Mouse (Mus musculus): ENCODE measurements around the gene Tmem59l. TPM values are rescaled to one million over a fixed set of nuclear protein-coding genes. Genes with fewer than 3 reads are reported as not detected.

The Tmem59l gene
- polyA plus RNA-seq, 1 experiment from 2014 or later = 78.8 TPM

- 0 out of 2 replicates have a peak, but pooled peaks cover 6% of the 10 kb centered on the region for H3K27me3 ChIP-seq
- 86% methylated on average over 4 of the region's 4 CpGs for WGBS
- H3K27ac ChIP-seq = no peak overlapping the region
- H3K36me3 ChIP-seq = no peaks in the 10 kb centered on the region
- no peak overlapping the region for H3K4me3 ChIP-seq
- H3K4me2 ChIP-seq = no peak overlapping the region
- no peaks in the 10 kb centered on the region for H3K9me3 ChIP-seq
- H3K9ac ChIP-seq = no peak overlapping the region
- peaks cover 21% of the 10 kb centered on the region for H3K4me1 ChIP-seq (replicated peaks)
- ATAC-seq (ENCODE audit: low FRiP score) = no peak
Measured at GRCm38 (mm10) chr8:70443326-70443725, 43.8 kb downstream of the Tmem59l start.

GRCm38 (mm10) chr8:70441565-70441964, 45.6 kb downstream of the Tmem59l start:
- Histone ChIP-seq H3K36me3 (no peaks in the 10 kb centered on the region), H3K27me3 (0 out of 2 replicates have a peak, but pooled peaks cover under 1% of the 10 kb centered on the region), H3K4me1 (replicated peaks) (peaks cover 33% of the 10 kb centered on the region), H3K9me3 (no peaks in the 10 kb centered on the region), H3K9ac (no peak overlapping the region), H3K27ac (no peak overlapping the region), H3K4me3 (no peak overlapping the region), H3K4me2 (no peak overlapping the region)
- ATAC-seq (ENCODE audit: low FRiP score) = no peak
- 71% methylated on average over 3 of the region's 3 CpGs for WGBS

DNA sequence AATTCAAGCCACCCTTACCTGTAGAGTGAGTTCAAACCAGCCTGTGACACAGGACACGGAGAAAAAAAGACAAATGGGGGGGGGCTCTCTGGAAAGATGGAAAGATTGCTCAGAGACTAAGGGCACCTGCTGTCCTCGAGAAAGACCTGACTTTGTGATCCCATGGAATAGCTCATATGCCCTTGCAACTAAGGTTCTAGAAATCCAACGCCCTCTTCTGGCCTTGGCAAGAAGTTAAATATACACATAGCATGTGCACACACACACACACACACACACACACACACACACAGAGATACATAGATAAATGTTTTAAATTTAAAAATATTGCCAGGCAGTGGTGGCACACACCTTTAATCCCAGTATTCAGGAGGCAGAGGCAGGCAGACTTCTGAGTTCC, 46.9 kb downstream of the Tmem59l start:
- Histone ChIP-seq H3K4me2 (peak overlapping the region; percentile 91), H3K27me3 (no peaks in the 10 kb centered on the region), H3K4me3 (peak overlapping the region; percentile 67), H3K36me3 (no peaks in the 10 kb centered on the region), H3K9ac (peak overlapping the region; percentile 75), H3K27ac (peak overlapping the region; percentile 90; the same call in 1 of the 2 replicates), H3K9me3 (no peaks in the 10 kb centered on the region), H3K4me1 (replicated peaks) (peaks cover 36% of the 10 kb centered on the region)
- 42% methylated on average over 3 of the region's 3 CpGs for WGBS
- ATAC-seq (ENCODE audit: low FRiP score) = no peak; the same call in 1 of the 2 replicates

DNA sequence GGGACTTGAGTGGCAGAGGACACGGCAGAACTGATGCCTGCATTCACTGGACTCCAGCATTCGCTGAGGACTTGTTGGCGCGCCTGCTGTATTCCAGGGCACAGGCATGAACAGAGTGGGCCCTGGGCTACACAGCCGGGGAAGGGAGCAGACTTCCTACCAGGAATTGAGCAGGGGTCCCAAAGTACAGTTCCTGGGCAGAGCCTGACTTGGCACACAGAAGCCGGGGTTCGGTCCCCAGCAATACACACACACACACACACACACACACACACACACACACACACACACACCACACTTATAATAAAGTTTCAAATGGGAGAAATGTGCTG, 47.3 kb downstream of the Tmem59l start:
- H3K4me3 ChIP-seq = peak overlapping the region; percentile 67
- WGBS = 10% methylated on average over 7 of the region's 7 CpGs
- H3K36me3 ChIP-seq = no peaks in the 10 kb centered on the region
- peak overlapping the region; percentile 90 for H3K27ac ChIP-seq
- H3K4me2 ChIP-seq = peak overlapping the region; percentile 91
- no peaks in the 10 kb centered on the region for H3K9me3 ChIP-seq
- no peak; the same call in 1 of the 2 replicates for ATAC-seq (ENCODE audit: low FRiP score)
- H3K9ac ChIP-seq = peak overlapping the region; percentile 75
- H3K27me3 ChIP-seq = no peaks in the 10 kb centered on the region
- H3K4me1 ChIP-seq (replicated peaks) = peaks cover 40% of the 10 kb centered on the region

- Histone ChIP-seq H3K9ac (peak within 1 kb of the TSS; percentile 81), H3K4me3 (peak within 1 kb of the TSS; percentile 67)
Measured at GRCm38 (mm10) chr8:70439055-70439847, 47.9 kb downstream of the Tmem59l start, which contains the start of gene Crtc1. Gene Crtc1 (minus strand): TSS chr8:70439579.

DNA sequence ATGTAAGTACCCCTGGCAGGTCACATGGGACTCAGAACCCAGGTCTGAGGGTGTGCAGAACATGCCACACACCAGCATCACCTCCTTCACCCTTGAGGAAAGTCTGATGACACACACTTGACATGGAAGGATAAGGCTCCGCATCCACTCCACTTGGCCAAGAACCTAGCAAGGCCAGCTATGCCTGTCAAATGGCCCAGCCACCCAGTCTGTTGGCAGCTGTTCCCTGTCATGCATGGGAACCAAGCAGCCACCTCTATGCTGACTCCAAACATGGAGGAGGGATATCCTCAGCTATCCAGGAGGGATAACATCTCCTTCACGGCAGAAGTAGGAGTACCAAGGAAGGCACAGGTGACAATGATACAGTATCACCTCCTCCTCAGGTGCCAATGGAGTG, 48.7 kb downstream of the Tmem59l start:
- 89% methylated on average over 2 of the region's 2 CpGs for WGBS
- peak overlapping the region; percentile 67 for H3K4me3 ChIP-seq
- H3K27ac ChIP-seq = no peak overlapping the region
- H3K9ac ChIP-seq = peak overlapping the region; percentile 81
- peaks cover 41% of the 10 kb centered on the region for H3K4me1 ChIP-seq (replicated peaks)
- no peaks in the 10 kb centered on the region for H3K27me3 ChIP-seq
- 0 out of 2 replicates have a peak, but pooled peaks have one; percentile 0 for ATAC-seq (ENCODE audit: low FRiP score)
- no peaks in the 10 kb centered on the region for H3K9me3 ChIP-seq
- peak overlapping the region; percentile 91 for H3K4me2 ChIP-seq
- H3K36me3 ChIP-seq = no peaks in the 10 kb centered on the region

More at GRCm38 (mm10) chr8:70439055-70439847, 47.9 kb downstream of the Tmem59l start, which contains the start of gene Crtc1:
- no peaks in the 10 kb centered on the region for H3K9me3 ChIP-seq
- peaks cover 41% of the 10 kb centered on the region for H3K4me1 ChIP-seq (replicated peaks)
- WGBS = under 1% methylated on average over 70 of the region's 70 CpGs
- ATAC-seq (ENCODE audit: low FRiP score) = peak; percentile 98
- no peaks in the 10 kb centered on the region for H3K27me3 ChIP-seq
- H3K4me2 ChIP-seq = peak within 1 kb of the TSS; percentile 91
- H3K36me3 ChIP-seq = no peaks in the 10 kb centered on the region
- H3K27ac ChIP-seq = peak within 1 kb of the TSS; percentile 90

DNA sequence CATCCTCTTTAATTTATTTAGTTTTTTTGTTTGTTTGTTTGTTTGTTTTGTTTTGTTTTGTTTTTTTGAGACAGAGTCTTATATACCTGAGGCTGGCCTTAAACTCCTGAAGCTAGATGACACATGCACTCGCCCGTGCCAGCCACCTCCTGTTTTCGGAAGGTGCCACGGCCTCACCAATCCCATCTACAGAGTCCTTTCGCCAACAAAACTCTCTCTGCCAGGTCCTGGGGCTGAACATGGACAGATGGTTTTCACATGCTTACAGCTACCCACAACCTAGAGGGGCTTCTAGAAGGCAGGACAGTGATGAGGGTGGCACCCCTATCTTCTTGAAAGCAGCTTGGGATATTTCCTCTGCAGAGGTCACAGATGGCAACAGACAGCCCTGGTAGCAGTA, 52.0 kb downstream of the Tmem59l start:
- no peak for ATAC-seq (ENCODE audit: low FRiP score)
- H3K27ac ChIP-seq = no peak overlapping the region
- no peak overlapping the region for H3K4me2 ChIP-seq
- peaks cover 38% of the 10 kb centered on the region for H3K4me1 ChIP-seq (replicated peaks)
- H3K9ac ChIP-seq = 0 out of 2 replicates have a peak overlapping the region, but pooled peaks have one; percentile 43
- WGBS = 90% methylated on average over 5 of the region's 5 CpGs
- no peaks in the 10 kb centered on the region for H3K36me3 ChIP-seq
- H3K27me3 ChIP-seq = no peaks in the 10 kb centered on the region
- no peak overlapping the region for H3K4me3 ChIP-seq
- H3K9me3 ChIP-seq = no peaks in the 10 kb centered on the region

Other genes with a start within 250 kb of the Tmem59l start
- gene Homer3, start 204.5 kb downstream of the Tmem59l start, polyA plus RNA-seq (2015; fragmentation: Nextera tagmentation; extraction: Ambion mirVana) = 47.0 TPM in 2 replicates
- gene Ddx49, start 184.9 kb downstream of the Tmem59l start, polyA plus RNA-seq (2015; fragmentation: Nextera tagmentation; extraction: Ambion mirVana) = 45.8 and 50.9 TPM in 2 replicates
- gene Cope, start 184.8 kb downstream of the Tmem59l start, polyA plus RNA-seq (2015; fragmentation: Nextera tagmentation; extraction: Ambion mirVana) = 275 and 288 TPM in 2 replicates
- gene Cers1, start 171.6 kb downstream of the Tmem59l start, polyA plus RNA-seq (2015; fragmentation: Nextera tagmentation; extraction: Ambion mirVana) = 24.5 and 25.1 TPM in 2 replicates
- 1.2 and 2.6 TPM in 2 replicates for gene Gdf1, start 157.5 kb downstream of the Tmem59l start, polyA plus RNA-seq (2015; fragmentation: Nextera tagmentation; extraction: Ambion mirVana)
- 14.4 and 15.9 TPM in 2 replicates for gene Upf1, start 134.1 kb downstream of the Tmem59l start, polyA plus RNA-seq (2015; fragmentation: Nextera tagmentation; extraction: Ambion mirVana)
- gene Comp, start 113.8 kb downstream of the Tmem59l start, polyA plus RNA-seq (2015; fragmentation: Nextera tagmentation; extraction: Ambion mirVana) = 0.14 and 0.96 TPM in 2 replicates
- gene Crtc1, start 47.8 kb downstream of the Tmem59l start, polyA plus RNA-seq (2015; fragmentation: Nextera tagmentation; extraction: Ambion mirVana) = 35.6 and 37.6 TPM in 2 replicates
- 24.3 and 25.8 TPM in 2 replicates for gene Klhl26, start 10.4 kb downstream of the Tmem59l start, polyA plus RNA-seq (2015; fragmentation: Nextera tagmentation; extraction: Ambion mirVana)
- 2.2 and 2.9 TPM in 2 replicates for gene Crlf1, start 5.8 kb upstream of the Tmem59l start, polyA plus RNA-seq (2015; fragmentation: Nextera tagmentation; extraction: Ambion mirVana)
- 147 and 148 TPM in 2 replicates for gene Rex1bd, start 19.4 kb upstream of the Tmem59l start, polyA plus RNA-seq (2015; fragmentation: Nextera tagmentation; extraction: Ambion mirVana)
- gene Uba52, start 23.4 kb upstream of the Tmem59l start, polyA plus RNA-seq (2015; fragmentation: Nextera tagmentation; extraction: Ambion mirVana) = 715 and 758 TPM in 2 replicates
- 385 and 391 TPM in 2 replicates for gene Fkbp8, start 40.4 kb upstream of the Tmem59l start, polyA plus RNA-seq (2015; fragmentation: Nextera tagmentation; extraction: Ambion mirVana)
- 47.7 and 50.5 TPM in 2 replicates for gene Kxd1, start 40.6 kb upstream of the Tmem59l start, polyA plus RNA-seq (2015; fragmentation: Nextera tagmentation; extraction: Ambion mirVana)
- gene Ell, start 52.1 kb upstream of the Tmem59l start, polyA plus RNA-seq (2015; fragmentation: Nextera tagmentation; extraction: Ambion mirVana) = 16.3 and 17.2 TPM in 2 replicates
- 121 and 125 TPM in 2 replicates for gene Isyna1, start 107.0 kb upstream of the Tmem59l start, polyA plus RNA-seq (2015; fragmentation: Nextera tagmentation; extraction: Ambion mirVana)
- gene Ssbp4, start 121.5 kb upstream of the Tmem59l start, polyA plus RNA-seq (2015; fragmentation: Nextera tagmentation; extraction: Ambion mirVana) = 122 and 132 TPM in 2 replicates
- 1.5 and 1.9 TPM in 2 replicates for gene Lrrc25, start 128.8 kb upstream of the Tmem59l start, polyA plus RNA-seq (2015; fragmentation: Nextera tagmentation; extraction: Ambion mirVana)
- gene Gdf15, start 145.1 kb upstream of the Tmem59l start, polyA plus RNA-seq (2015; fragmentation: Nextera tagmentation; extraction: Ambion mirVana) = 0.12 and 0.14 TPM in 2 replicates
- gene Pgpep1, start 173.0 kb upstream of the Tmem59l start, polyA plus RNA-seq (2015; fragmentation: Nextera tagmentation; extraction: Ambion mirVana) = 103 and 105 TPM in 2 replicates
- gene Lsm4, start 185.9 kb upstream of the Tmem59l start, polyA plus RNA-seq (2015; fragmentation: Nextera tagmentation; extraction: Ambion mirVana) = 191 and 193 TPM in 2 replicates
- 79.2 and 94.3 TPM in 2 replicates for gene Jund, start 211.6 kb upstream of the Tmem59l start, polyA plus RNA-seq (2015; fragmentation: Nextera tagmentation; extraction: Ambion mirVana)
- 0.04 and 0.09 TPM in 2 replicates for gene Iqcn, start 216.1 kb upstream of the Tmem59l start, polyA plus RNA-seq (2015; fragmentation: Nextera tagmentation; extraction: Ambion mirVana)
- not detected in 2 replicates for gene Gm3336, start 231.2 kb upstream of the Tmem59l start, polyA plus RNA-seq (2015; fragmentation: Nextera tagmentation; extraction: Ambion mirVana)
- gene Pde4c, start 236.4 kb upstream of the Tmem59l start, polyA plus RNA-seq (2015; fragmentation: Nextera tagmentation; extraction: Ambion mirVana) = 0.14 and 0.23 TPM in 2 replicates

All from hindbrain, embryonic 13.5 days (tissue).